Mouse (Mus musculus): ENCODE results near the gene Susd6.

The Susd6 gene

GRCm38 (mm10) chr12:80878653-80879052, 88.3 kb downstream of the Susd6 start:
- no peak for DNase-seq (ENCODE audit: low spot score)

- DNase-seq (ENCODE audit: low spot score), result no peak
Measured at GRCm38 (mm10) chr12:80879267-80879666, 89.0 kb downstream of the Susd6 start.

- DNase-seq (ENCODE audit: low spot score), result no peak
Measured at GRCm38 (mm10) chr12:80881121-80881520, 90.8 kb downstream of the Susd6 start.

GRCm38 (mm10) chr12:80883278-80883677, 93.0 kb downstream of the Susd6 start:
- DNase-seq (ENCODE audit: low spot score), result no peak

DNA sequence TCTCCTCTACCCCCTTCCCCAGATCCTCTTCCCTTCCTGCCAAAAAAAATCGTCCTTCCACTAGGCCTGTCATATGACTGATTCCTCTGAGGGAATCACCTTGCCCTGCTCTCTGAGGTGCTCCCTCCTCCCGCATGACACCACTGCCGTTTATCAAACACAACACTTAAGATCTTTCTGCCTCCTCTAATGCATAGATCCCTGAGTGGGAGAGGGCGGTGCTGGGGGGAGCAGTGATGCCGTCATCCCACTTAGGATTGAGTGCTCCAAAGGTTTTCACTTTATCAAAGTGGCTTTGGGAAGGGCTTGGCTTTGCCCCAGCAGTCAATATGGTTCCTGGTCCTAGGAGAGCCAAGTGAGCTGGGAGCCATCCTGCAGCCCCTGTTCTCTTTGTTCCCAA, 93.6 kb downstream of the Susd6 start:
- DNase-seq (ENCODE audit: low spot score), result no peak

GRCm38 (mm10) chr12:80885301-80886288, 95.3 kb downstream of the Susd6 start:
- peak; percentile 43 for DNase-seq (ENCODE audit: low spot score)

- DNase-seq (ENCODE audit: low spot score), result no peak
Measured at GRCm38 (mm10) chr12:80887036-80887435, 96.7 kb downstream of the Susd6 start.

DNA sequence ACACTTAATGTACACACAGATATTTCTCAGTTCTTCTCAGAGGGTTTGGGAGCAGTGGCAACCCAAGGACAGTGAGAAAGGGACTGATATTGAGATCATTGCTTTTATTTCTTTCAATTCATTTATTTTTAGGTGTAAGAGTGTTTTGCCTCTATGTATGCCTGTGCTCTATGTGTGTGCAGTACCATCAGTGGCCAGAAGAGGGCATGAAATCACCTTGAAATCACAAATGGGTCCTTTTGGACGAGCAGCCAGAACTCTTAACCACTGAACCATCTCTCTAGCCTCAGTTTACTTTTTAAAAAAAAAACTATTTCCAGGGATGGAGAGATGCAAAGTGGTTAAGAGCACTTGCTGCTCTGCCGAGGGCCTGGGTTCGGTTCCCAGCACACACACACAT, 99.0 kb downstream of the Susd6 start:
- no peak for DNase-seq (ENCODE audit: low spot score)

DNA sequence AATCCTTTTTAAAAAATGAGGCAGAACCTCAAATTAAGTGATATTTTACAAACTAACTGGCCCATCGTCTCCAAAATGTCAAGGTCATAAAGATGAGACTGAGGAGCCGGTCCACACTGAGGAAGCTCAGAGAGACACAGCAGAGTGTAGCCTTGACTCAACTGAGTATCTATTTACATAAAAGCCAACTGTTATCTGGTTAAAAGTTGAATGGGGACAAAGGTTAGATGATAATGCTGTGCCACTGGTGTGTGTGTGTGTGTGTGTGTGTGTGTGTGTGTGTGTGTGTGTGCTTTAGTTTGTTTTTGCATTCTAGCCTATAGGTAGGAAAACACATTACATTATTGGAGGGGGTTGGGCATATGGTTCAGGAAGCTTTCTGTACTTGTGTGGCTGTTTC, 100.8 kb downstream of the Susd6 start:
- DNase-seq (ENCODE audit: low spot score), result no peak

GRCm38 (mm10) chr12:80893720-80894494, 103.6 kb downstream of the Susd6 start:
- DNase-seq (ENCODE audit: low spot score), result peak; percentile 26

- DNase-seq (ENCODE audit: low spot score), result peak; percentile 65
Measured at GRCm38 (mm10) chr12:80894973-80895570, 104.8 kb downstream of the Susd6 start.

GRCm38 (mm10) chr12:80909631-80910030, 119.3 kb downstream of the Susd6 start:
- DNase-seq (ENCODE audit: low spot score), result no peak

DNA sequence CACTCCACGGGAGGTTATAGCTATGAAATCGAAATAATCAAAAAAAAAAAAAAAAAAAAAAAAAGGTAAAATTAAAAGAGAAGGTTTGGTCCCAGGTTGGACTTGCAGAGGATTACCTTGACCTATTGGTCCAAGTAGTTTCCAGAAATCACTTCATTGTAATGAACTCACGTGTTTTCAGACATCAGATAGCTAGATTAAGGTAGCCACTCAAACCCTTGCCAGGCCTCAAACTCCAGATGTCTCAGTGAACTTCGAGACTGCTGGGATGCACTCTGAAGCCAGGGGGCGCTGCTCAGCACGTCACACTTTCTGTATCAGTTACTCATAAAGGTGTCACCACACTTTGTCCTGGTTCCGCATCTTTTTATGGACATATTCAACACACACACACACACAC, 127.5 kb downstream of the Susd6 start:
- peak; percentile 30 for DNase-seq (ENCODE audit: low spot score)

GRCm38 (mm10) chr12:80921301-80921700, 131.0 kb downstream of the Susd6 start:
- DNase-seq (ENCODE audit: low spot score), result no peak

DNA sequence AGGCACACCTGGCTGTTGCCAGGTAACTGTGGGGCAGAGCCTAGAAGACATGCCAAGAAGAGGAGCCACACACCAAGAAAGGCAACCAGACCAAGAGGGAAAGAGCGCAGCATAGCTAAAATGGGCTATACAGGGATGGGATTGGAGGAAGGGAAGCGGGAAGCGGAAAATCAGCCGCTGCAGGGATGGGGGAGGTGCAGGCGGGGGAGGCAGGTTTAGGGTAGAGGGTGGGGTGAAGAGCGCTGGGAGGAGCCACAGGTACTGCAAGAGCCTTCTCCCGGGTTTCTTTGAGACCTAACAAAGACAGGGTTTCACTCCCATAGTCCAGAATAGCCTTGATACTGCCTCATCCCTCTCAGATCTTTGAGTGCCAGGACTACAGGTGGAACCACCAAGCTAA, 132.6 kb downstream of the Susd6 start:
- no peak for DNase-seq (ENCODE audit: low spot score)

- no peak for DNase-seq (ENCODE audit: low spot score)
Measured at GRCm38 (mm10) chr12:80923602-80924001, 133.3 kb downstream of the Susd6 start.

- DNase-seq (ENCODE audit: low spot score), result peak; percentile 77
Measured at GRCm38 (mm10) chr12:80924205-80924604, 133.9 kb downstream of the Susd6 start.

GRCm38 (mm10) chr12:80925919-80926318, 135.6 kb downstream of the Susd6 start:
- DNase-seq (ENCODE audit: low spot score), result no peak

- no peak for DNase-seq (ENCODE audit: low spot score)
Measured at GRCm38 (mm10) chr12:80926550-80926949, 136.2 kb downstream of the Susd6 start.

DNA sequence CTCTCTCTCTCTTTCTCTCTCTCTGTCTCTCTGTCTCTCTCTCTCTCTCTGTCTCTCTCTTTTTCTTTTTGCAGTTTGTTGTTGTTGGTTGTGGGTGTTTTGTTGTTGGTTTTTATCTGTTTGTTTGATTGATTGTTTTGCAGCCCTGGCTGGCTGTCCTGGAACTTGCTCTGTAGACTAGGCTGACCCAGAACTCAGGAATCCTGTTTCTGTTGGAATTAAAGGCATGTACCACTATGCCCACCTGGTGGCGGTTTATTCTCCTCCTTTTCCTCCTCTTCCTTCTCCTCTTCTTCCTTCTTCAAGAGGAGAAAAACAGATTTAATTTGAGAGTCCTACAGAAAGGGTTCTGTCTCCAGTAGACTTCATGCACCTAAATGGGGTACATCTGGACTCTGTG, 137.2 kb downstream of the Susd6 start:
- DNase-seq (ENCODE audit: low spot score), result no peak

DNA sequence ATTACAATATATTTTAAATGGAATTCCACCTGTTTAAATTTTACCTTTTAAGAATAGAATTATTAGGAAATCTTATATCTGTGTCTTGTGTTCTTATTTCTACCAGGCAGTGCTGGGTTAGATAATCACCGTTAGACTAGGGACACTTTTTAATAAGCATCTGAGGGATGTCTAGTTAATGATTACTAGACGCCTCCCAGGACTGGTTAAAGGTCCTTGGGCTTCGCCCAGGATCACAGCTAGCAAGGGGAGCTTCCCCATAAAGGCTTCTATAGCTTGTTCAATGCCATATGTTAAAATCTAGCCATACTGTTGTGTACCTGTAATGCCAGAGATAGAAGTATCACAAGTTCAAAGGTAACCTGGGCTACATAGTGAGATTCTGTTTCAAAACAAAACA, 138.6 kb downstream of the Susd6 start:
- DNase-seq (ENCODE audit: low spot score), result no peak

GRCm38 (mm10) chr12:80930141-80930540, 139.8 kb downstream of the Susd6 start:
- no peak for DNase-seq (ENCODE audit: low spot score)
